Mouse (Mus musculus) spleen, adult 12 weeks (tissue): ENCODE measurements around the gene Anapc11.

Source experiments
- DNase-seq: peaks from one replicate; pipeline ENCODE4 v3.0.0; 2022; ENCODE audit warnings: low spot score

Gene Anapc11

DNA sequence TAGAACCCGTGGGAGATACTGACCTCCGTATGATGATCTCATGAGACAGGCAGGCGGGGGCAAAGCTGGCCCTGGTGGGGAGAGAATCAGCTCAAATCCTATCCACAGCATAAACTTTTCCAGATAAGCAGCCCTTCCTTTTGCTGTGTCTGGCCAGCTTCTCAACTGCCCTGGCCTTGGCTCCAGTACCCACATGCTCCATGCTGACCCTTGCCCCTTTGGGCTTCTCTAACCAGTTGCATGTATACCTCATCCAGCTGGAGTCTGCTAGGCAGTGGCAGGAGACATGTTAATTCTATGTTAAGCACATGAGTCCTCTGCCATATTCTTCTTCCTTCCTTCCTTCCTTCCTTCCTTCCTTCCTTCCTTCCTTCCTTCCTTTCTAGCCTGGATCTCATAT is 56.5 kb downstream of the Anapc11 start:
- DNase-seq = no peak

DNA sequence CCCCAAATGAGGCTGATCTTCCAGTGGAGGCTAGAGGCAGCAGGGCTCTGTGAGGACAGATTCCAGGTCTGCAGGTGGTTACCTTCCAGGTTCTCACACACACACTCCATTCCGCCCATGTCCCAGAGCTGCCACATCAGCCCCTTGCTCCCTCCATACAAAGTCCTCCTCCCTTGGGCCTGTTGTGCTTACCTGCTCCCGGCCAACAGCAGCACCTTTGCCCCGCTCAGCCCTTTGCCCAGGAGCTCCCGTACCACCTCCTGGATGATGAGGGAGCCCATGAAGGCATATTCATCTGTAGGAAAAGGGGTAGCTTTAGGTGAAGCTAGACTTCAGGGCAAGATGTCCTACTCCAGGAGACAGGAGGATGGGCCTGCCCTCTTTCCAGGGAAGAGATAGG is 59.1 kb downstream of the Anapc11 start:
- no peak for DNase-seq
